Mouse (Mus musculus) kidney, adult 2 months (tissue): ENCODE results near the gene Pi4ka. TPM values are rescaled to one million over a fixed set of nuclear protein-coding genes. Genes with fewer than 3 reads are reported as not detected.
A peak's percentile ranks its signal among the peaks of the same experiment; 100 is the strongest.

Experiments
- DNase-seq: peaks from one replicate; pipeline ENCODE4 v3.0.0; 2021
- H3K27ac ChIP-seq: fragments of 200-500 bp; 2 replicates; pipeline ENCODE4 v1.5.1; 2012; ENCODE audit warnings: low read depth, low read length, control low read depth, inconsistent platforms; ENCODE audit not compliant: insufficient read depth
- H3K27me3 ChIP-seq: fragments of 200-500 bp; replicated peaks from 2 replicates; pipeline ENCODE4 v1.6.1; 2012; ENCODE audit warnings: mild to moderate bottlenecking, moderate library complexity, low read length, inconsistent platforms; ENCODE audit not compliant: control insufficient read depth, insufficient read depth
- H3K36me3 ChIP-seq: fragments of 200-500 bp; 2 replicates; pipeline ENCODE4 v1.6.1; 2012; ENCODE audit warnings: mild to moderate bottlenecking, moderate library complexity, low read length, inconsistent platforms; ENCODE audit not compliant: control insufficient read depth, insufficient read depth
- H3K4me1 ChIP-seq: fragments of 200-500 bp; 2 replicates; pipeline ENCODE4 v1.6.1; 2011; ENCODE audit warnings: low read length; ENCODE audit not compliant: control insufficient read depth, insufficient read depth
- H3K4me3 ChIP-seq: fragments of 200-500 bp; 2 replicates; pipeline ENCODE4 v1.5.1; 2011; ENCODE audit warnings: mild to moderate bottlenecking, low read depth, low read length, control low read depth; ENCODE audit not compliant: insufficient read depth
- CTCF ChIP-seq: fragments of 200-500 bp; conservative IDR thresholded peaks from 2 replicates; pipeline ENCODE4 v1.5.1; 2011; ENCODE audit warnings: low read depth, mild to moderate bottlenecking, control low read depth, low read length, moderate library complexity, mixed read lengths; ENCODE audit not compliant: insufficient read depth, insufficient read length
- POLR2A ChIP-seq: fragments of 200-500 bp; IDR thresholded peaks from one replicate; pipeline ENCODE4 v1.6.1; 2011; ENCODE audit warnings: low read depth, low read length, control low read depth
- WGBS: fragments of 180-500 bp; shearing (Covaris S2); methylation state at CpG from one replicate; pipeline ENCODE4 v1.1.7; 2018; 5-methylcytosine and 5-hydroxymethylcytosine counted together
- polyA plus RNA-seq: library from polyadenylated mRNA; depleted of rRNA; stranded (reverse); fragments of >200 nt; gene quantifications from 2 replicates; pipeline ENCODE4 v1.2.3, GENCODE M21; 2012; rRNA removed

The Pi4ka gene
- 105 and 124 TPM in 2 replicates for polyA plus RNA-seq

- peak; percentile 100 for DNase-seq
- Histone ChIP-seq H3K4me3 (peak within 1 kb of the TSS; percentile 98), H3K27me3 (no peaks in the 10 kb centered on the region), H3K36me3 (no peaks in the 10 kb centered on the region; the same call in 1 of the 2 replicates), H3K4me1 (peaks cover 13% of the 10 kb centered on the region), H3K27ac (peak within 1 kb of the TSS; percentile 79)
- under 1% methylated on average over 67 of the region's 69 CpGs for WGBS
- TF ChIP-seq POLR2A (peak; percentile 18), CTCF (no peak)
Observed at GRCm38 (mm10) chr16:17405736-17406443, at the start of gene Pi4ka, which contains the start of gene Snap29. TSS of gene Pi4ka (minus strand) at chr16:17406314. TSS of gene Snap29 (plus strand) at chr16:17405986.

GRCm38 (mm10) chr16:17452373-17452715 lies 46.2 kb upstream of the Pi4ka start:
- under 1% methylated on average over 24 of the region's 24 CpGs for WGBS
- Histone ChIP-seq H3K36me3 (no peaks in the 10 kb centered on the region; the same call in 1 of the 2 replicates), H3K27ac (peak overlapping the region; percentile 74), H3K27me3 (no peaks in the 10 kb centered on the region), H3K4me3 (peak overlapping the region; percentile 97), H3K4me1 (peaks cover 11% of the 10 kb centered on the region; the same call in 1 of the 2 replicates)
- no peak for TF ChIP-seq CTCF
- no peak for TF ChIP-seq POLR2A
- peak; percentile 54 for DNase-seq

- Histone ChIP-seq H3K4me3 (peak within 1 kb of the TSS; percentile 97), H3K4me1 (peaks cover 11% of the 10 kb centered on the region; the same call in 1 of the 2 replicates), H3K36me3 (no peaks in the 10 kb centered on the region; the same call in 1 of the 2 replicates), H3K27me3 (no peaks in the 10 kb centered on the region), H3K27ac (peak within 1 kb of the TSS; percentile 90)
- no peak for TF ChIP-seq CTCF
- TF ChIP-seq POLR2A = no peak
- DNase-seq = peak; percentile 99
- under 1% methylated on average over 63 of the region's 63 CpGs for WGBS
Observed at GRCm38 (mm10) chr16:17451541-17452372, 45.6 kb upstream of the Pi4ka start, which contains the start of gene Crkl. TSS of gene Crkl (plus strand) at chr16:17451987.

GRCm38 (mm10) chr16:17432576-17432975 lies 26.5 kb upstream of the Pi4ka start:
- peak; percentile 52 for DNase-seq
- no peak overlapping the region for H3K4me3 ChIP-seq
- H3K4me1 ChIP-seq = no peaks in the 10 kb centered on the region
- TF ChIP-seq CTCF (peak; percentile 18; the same call in 1 of the 2 replicates), POLR2A (no peak)
- H3K27ac ChIP-seq = no peak overlapping the region
- 36% methylated on average over 2 of the region's 2 CpGs for WGBS
- H3K36me3 ChIP-seq = 0 out of 2 replicates have a peak, but pooled peaks cover 2% of the 10 kb centered on the region
- no peaks in the 10 kb centered on the region for H3K27me3 ChIP-seq

- TF ChIP-seq POLR2A = no peak
- no peak for TF ChIP-seq CTCF
- peaks cover 8% of the 10 kb centered on the region for H3K36me3 ChIP-seq
- DNase-seq = no peak
- H3K27ac ChIP-seq = no peak overlapping the region
- no peaks in the 10 kb centered on the region for H3K27me3 ChIP-seq
- H3K4me1 ChIP-seq = no peaks in the 10 kb centered on the region
- WGBS = 79% methylated on average over 3 of the region's 3 CpGs
- H3K4me3 ChIP-seq = no peak overlapping the region
Observed at GRCm38 (mm10) chr16:17423021-17423420, 16.9 kb upstream of the Pi4ka start.

- 33% methylated on average over 4 of the region's 4 CpGs for WGBS
- Histone ChIP-seq H3K4me3 (no peak overlapping the region), H3K27me3 (no peaks in the 10 kb centered on the region; the same call in 1 of the 2 replicates), H3K27ac (no peak overlapping the region), H3K36me3 (no peaks in the 10 kb centered on the region), H3K4me1 (peaks cover 8% of the 10 kb centered on the region)
- TF ChIP-seq CTCF (no peak), POLR2A (no peak)
- DNase-seq = peak; percentile 53
Observed at GRCm38 (mm10) chr16:17410209-17410608, 4.1 kb upstream of the Pi4ka start.
